Mouse (Mus musculus) E14TG2a.4 (cell line): ENCODE results near the gene Nudt14.

Source experiments
- CTCF ChIP-seq: conservative IDR thresholded peaks from 2 replicates; pipeline ENCODE4 v1.5.1; 2014; ENCODE audit warnings: low read length
- NANOG ChIP-seq: IDR thresholded peaks from 2 replicates; pipeline ENCODE4 v1.6.1; 2014; ENCODE audit warnings: borderline replicate concordance, low read length, mixed read lengths
- POU5F1 ChIP-seq: IDR thresholded peaks from 2 replicates; pipeline ENCODE4 v1.6.1; 2014; ENCODE audit warnings: low read length, borderline replicate concordance

GRCm38 (mm10) chr12:112952433-112952832 lies 10.5 kb upstream of the Nudt14 start:
- TF ChIP-seq CTCF, result no peak
- no peak for TF ChIP-seq POU5F1
- TF ChIP-seq NANOG, result no peak
